In genomic region chr1:156074575-156074974, GRCm38 (mm10) we compare ENCODE assay signal across 11 mouse cellular contexts. TPM values are rescaled to one million over a fixed set of nuclear protein-coding genes. Genes with fewer than 3 reads are reported as not detected.
DNase-seq lines count a peak whose midpoint lies in the region; ATAC-seq and TF ChIP-seq lines count a peak whose summit lies in the region.
"Had no signal": no experiment of that assay in that cellular context is flagged by ENCODE, and none has a peak within 500 bp of the region (broad histone marks: within the 10 kb centered on the region; RNA-seq: fewer than 3 reads in every experiment).

No protein-coding gene starts in this region.

- TF ChIP-seq CTCF in liver, adult 2 months (IDR thresholded peaks at IDR 0.05; ENCODE audit: low read depth, low read length), result no peak

- H3K27me3 ChIP-seq in liver, adult 2 months (ENCODE audit: control insufficient read depth, insufficient read depth, low read length), result no peaks in the 10 kb centered on the region
- no peaks in the 10 kb centered on the region for H3K27me3 ChIP-seq in liver, embryonic 12.5 days (replicated peaks)
- no peaks in the 10 kb centered on the region for H3K27me3 ChIP-seq in kidney, embryonic 14.5 days (ENCODE audit: control insufficient read depth, insufficient read depth, low read length)
- H3K27me3 ChIP-seq: Patski had no signal

- H3K79me2 ChIP-seq in liver, adult 2 months (ENCODE audit: control insufficient read depth, insufficient read depth, low read length), result no peaks in the 10 kb centered on the region

- H3K9ac ChIP-seq in liver, adult 2 months (ENCODE audit: low read depth, low read length), result peak overlapping the region; percentile 45; the same call in 1 of the 2 replicates
- H3K9ac ChIP-seq in liver, embryonic 12.5 days, result no peak overlapping the region
- no peak overlapping the region for H3K9ac ChIP-seq in kidney, embryonic 14.5 days (ENCODE audit: low read depth, low read length)

- no peaks in the 10 kb centered on the region for H3K36me3 ChIP-seq in liver, adult 2 months (ENCODE audit: control insufficient read depth, insufficient read depth, low read length)
- no peaks in the 10 kb centered on the region for H3K36me3 ChIP-seq in liver, embryonic 12.5 days
- no peaks in the 10 kb centered on the region for H3K36me3 ChIP-seq in kidney, embryonic 14.5 days (ENCODE audit: control insufficient read depth, insufficient read depth, low read length)

- DNase-seq in liver, adult 2 months (ENCODE audit: extremely low read depth, low read depth, low spot score), result peak; percentile 76
- DNase-seq in embryo, embryonic 10.5 days (ENCODE audit: low spot score), result peak; percentile 75
- DNase-seq in lung, postnatal 25 days (ENCODE audit: low spot score), result peak; percentile 28
- no peak for DNase-seq in thymus, postnatal 4 days
- DNase-seq in right cerebral cortex, postnatal 10 days (ENCODE audit: low spot score in 2 of 2), result no peak
- no peak for DNase-seq in cerebellum, adult 11-12 months
- DNase-seq: right cerebral cortex, adult 18-20 months; thymus, postnatal 25 days had no signal

- H3K4me1 ChIP-seq in liver, adult 2 months (ENCODE audit: control insufficient read depth, insufficient read depth, low read length), result peaks cover 23% of the 10 kb centered on the region
- H3K4me1 ChIP-seq in liver, embryonic 12.5 days, result peaks cover 21% of the 10 kb centered on the region; the same call in 1 of the 2 replicates
- peaks cover 7% of the 10 kb centered on the region; the same call in 1 of the 2 replicates for H3K4me1 ChIP-seq in kidney, embryonic 14.5 days (ENCODE audit: control insufficient read depth, insufficient read depth, low read length)

- ATAC-seq in liver, embryonic 12.5 days, result no peak
- ATAC-seq in kidney, embryonic 14.5 days (ENCODE audit: low FRiP score, low TSS enrichment), result peak; percentile 40; the same call in 1 of the 2 replicates
- ATAC-seq: Patski had no signal

- H3K9me3 ChIP-seq in liver, embryonic 12.5 days (replicated peaks), result no peaks in the 10 kb centered on the region
- no peaks in the 10 kb centered on the region for H3K9me3 ChIP-seq in kidney, embryonic 14.5 days (ENCODE audit: control insufficient read depth, low read length)

- WGBS in liver, adult 2 months, result 41% methylated on average over 8 of the region's 8 CpGs
- WGBS in liver, embryonic 12.5 days (ENCODE audit: insufficient replicate concordance), result 48% methylated on average over 8 of the region's 8 CpGs
- WGBS in kidney, embryonic 14.5 days, result 28% methylated on average over 8 of the region's 8 CpGs

- peak overlapping the region; percentile 93 for H3K27ac ChIP-seq in liver, adult 2 months (replicated peaks; ENCODE audit: insufficient read depth, low read depth, low read length)
- no peak overlapping the region for H3K27ac ChIP-seq in liver, embryonic 12.5 days
- no peak overlapping the region for H3K27ac ChIP-seq in kidney, embryonic 14.5 days (ENCODE audit: low read depth, low read length)

- H3K4me3 ChIP-seq in liver, adult 2 months (ENCODE audit: insufficient read depth, low read depth, low read length), result no peak overlapping the region
- H3K4me3 ChIP-seq in liver, embryonic 12.5 days, result no peak overlapping the region
- no peak overlapping the region for H3K4me3 ChIP-seq in kidney, embryonic 14.5 days (ENCODE audit: low read length)

- TF ChIP-seq POLR2A in liver, adult 2 months (IDR thresholded peaks at IDR 0.05; ENCODE audit: extremely low read depth, insufficient read depth, low read length), result no peak

- H3K4me2 ChIP-seq in liver, embryonic 12.5 days, result no peak overlapping the region
- no peak overlapping the region for H3K4me2 ChIP-seq in kidney, embryonic 14.5 days (replicated peaks; ENCODE audit: low read depth, low read length)

RNA-seq across cellular contexts. Expression of gene Tor1aip1, which starts 38.3 kb away (rescaled TPM):
- total RNA-seq in liver, adult 2 months (2014; rRNA removed), result 26.4 and 32.6 TPM in 2 replicates
- polyA plus RNA-seq in liver, adult 2 months (2012; rRNA removed), result 19.9 and 25.7 TPM in 2 replicates
- polyA plus RNA-seq in liver, embryonic 12.5 days (2016; fragmentation: Nextera tagmentation; extraction: Ambion mirVana), result 26.4 and 27.6 TPM in 2 replicates
- polyA plus RNA-seq in kidney, embryonic 14.5 days (2014; fragmentation: Nextera tagmentation; extraction: Ambion mirVana), result 50.5 and 51.1 TPM in 2 replicates

RNA-seq across cellular contexts. Expression of gene Tor1aip2, which starts 39.4 kb away (rescaled TPM):
- 110 and 118 TPM in 2 replicates for total RNA-seq in liver, adult 2 months (2014; rRNA removed)
- polyA plus RNA-seq in liver, adult 2 months (2012; rRNA removed), result 82.6 and 90.2 TPM in 2 replicates
- polyA plus RNA-seq in liver, embryonic 12.5 days (2016; fragmentation: Nextera tagmentation; extraction: Ambion mirVana), result 64.2 and 67.4 TPM in 2 replicates
- 104 and 130 TPM in 2 replicates for polyA plus RNA-seq in kidney, embryonic 14.5 days (2014; fragmentation: Nextera tagmentation; extraction: Ambion mirVana)

Comparison
In these comparisons a context has a peak if more than half of its experiments do, and no peak if none do; other contexts are left out.
1. DNase-seq: peak in liver, adult 2 months (single experiment), embryo, embryonic 10.5 days (single experiment) and lung, postnatal 25 days (single experiment); none in thymus, postnatal 4 days (single experiment), right cerebral cortex, postnatal 10 days (0 of 2) and cerebellum, adult 11-12 months (single experiment).